Mouse (Mus musculus): ENCODE results near the gene Lrrc40. TPM values are rescaled to one million over a fixed set of nuclear protein-coding genes. Genes with fewer than 3 reads are reported as not detected.
A peak's percentile ranks its signal among the peaks of the same experiment; 100 is the strongest.
"Not testable (repeated sequence)": the region's sequence is repeated elsewhere in the genome, so short reads cannot be mapped to it uniquely, and the experiment has no call there.

Lrrc40 gene
- polyA plus RNA-seq, 1 experiment from 2014 or later: 59.4 TPM

- H3K9ac ChIP-seq: no peak overlapping the region
- H3K9me3 ChIP-seq (replicated peaks): no peaks in the 10 kb centered on the region
- H3K36me3 ChIP-seq: peaks cover 66% of the 10 kb centered on the region
- no peak for ATAC-seq (replicated peaks; ENCODE audit: low FRiP score)
- no peak overlapping the region for H3K4me2 ChIP-seq
- H3K4me1 ChIP-seq: no peaks in the 10 kb centered on the region
- no peak overlapping the region for H3K4me3 ChIP-seq (replicated peaks)
- no peaks in the 10 kb centered on the region for H3K27me3 ChIP-seq
- 76% methylated on average over 2 of the region's 2 CpGs for WGBS
- H3K27ac ChIP-seq: no peak overlapping the region
These were observed 24.3 kb downstream of the Lrrc40 start for GRCm38 (mm10) chr3:158060621-158061291.

GRCm38 (mm10) chr3:158061811-158062523, 25.5 kb downstream of the Lrrc40 start:
- peaks cover 56% of the 10 kb centered on the region for H3K36me3 ChIP-seq
- no peak overlapping the region for H3K9ac ChIP-seq
- H3K4me2 ChIP-seq: no peak overlapping the region
- H3K4me3 ChIP-seq (replicated peaks): no peak overlapping the region
- no peaks in the 10 kb centered on the region for H3K27me3 ChIP-seq
- H3K27ac ChIP-seq: no peak overlapping the region
- 89% methylated on average over 5 of the region's 5 CpGs for WGBS
- H3K9me3 ChIP-seq (replicated peaks): no peaks in the 10 kb centered on the region
- ATAC-seq (replicated peaks; ENCODE audit: low FRiP score): no peak
- H3K4me1 ChIP-seq: no peaks in the 10 kb centered on the region

DNA sequence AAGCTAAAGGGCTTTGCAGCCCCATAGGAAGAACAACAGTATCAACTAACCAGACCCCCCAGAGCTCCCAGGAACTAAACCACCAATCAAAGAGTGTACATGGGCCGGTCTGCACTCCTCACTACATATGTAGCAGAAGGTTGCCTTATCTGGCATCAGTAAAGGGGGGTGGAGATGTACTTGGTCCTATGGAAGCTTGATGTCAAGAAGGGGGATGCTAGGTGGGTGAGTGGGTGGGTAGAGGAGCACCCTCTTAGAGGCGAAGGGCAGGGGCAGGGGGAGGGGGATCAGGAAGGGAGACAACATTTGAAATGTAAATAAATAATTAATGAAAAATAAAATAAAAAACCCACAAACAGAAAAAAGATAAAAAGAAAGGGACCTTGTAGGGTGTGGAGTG, 28.8 kb downstream of the Lrrc40 start:
- Histone ChIP-seq H3K9me3 (replicated peaks) (no peaks in the 10 kb centered on the region), H3K27ac (no peak overlapping the region), H3K4me3 (replicated peaks) (no peak overlapping the region), H3K4me1 (no peaks in the 10 kb centered on the region), H3K4me2 (no peak overlapping the region), H3K27me3 (no peaks in the 10 kb centered on the region), H3K9ac (no peak overlapping the region), H3K36me3 (peaks cover 34% of the 10 kb centered on the region)
- no peak for ATAC-seq (replicated peaks; ENCODE audit: low FRiP score)
- WGBS: 92% methylated on average over 2 of the region's 2 CpGs

DNA sequence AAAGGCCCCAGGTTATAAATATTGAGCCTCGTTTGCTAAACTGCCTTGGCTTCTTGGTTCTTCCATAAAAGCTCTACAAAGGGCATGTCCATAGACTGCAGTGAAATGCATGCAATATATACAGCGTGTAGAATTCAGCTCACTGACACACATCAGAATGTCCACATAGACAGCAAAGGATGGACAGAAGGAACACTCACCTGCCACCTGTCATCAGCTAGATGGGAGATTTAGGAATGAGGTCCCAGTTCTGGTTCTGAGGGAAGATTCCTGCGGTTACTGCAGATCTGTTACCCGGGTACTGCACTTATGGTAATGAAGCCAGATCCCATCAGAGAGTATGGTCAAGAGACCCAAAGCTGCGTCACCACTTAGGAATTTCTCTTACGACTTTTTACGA, 31.5 kb downstream of the Lrrc40 start:
- 73% methylated on average over 7 of the region's 7 CpGs for WGBS
- Histone ChIP-seq H3K4me3 (replicated peaks) (no peak overlapping the region), H3K27me3 (no peaks in the 10 kb centered on the region), H3K9me3 (replicated peaks) (no peaks in the 10 kb centered on the region), H3K27ac (no peak overlapping the region), H3K9ac (no peak overlapping the region), H3K4me1 (no peaks in the 10 kb centered on the region), H3K4me2 (no peak overlapping the region), H3K36me3 (peaks cover 23% of the 10 kb centered on the region)
- no peak for ATAC-seq (replicated peaks; ENCODE audit: low FRiP score)

DNA sequence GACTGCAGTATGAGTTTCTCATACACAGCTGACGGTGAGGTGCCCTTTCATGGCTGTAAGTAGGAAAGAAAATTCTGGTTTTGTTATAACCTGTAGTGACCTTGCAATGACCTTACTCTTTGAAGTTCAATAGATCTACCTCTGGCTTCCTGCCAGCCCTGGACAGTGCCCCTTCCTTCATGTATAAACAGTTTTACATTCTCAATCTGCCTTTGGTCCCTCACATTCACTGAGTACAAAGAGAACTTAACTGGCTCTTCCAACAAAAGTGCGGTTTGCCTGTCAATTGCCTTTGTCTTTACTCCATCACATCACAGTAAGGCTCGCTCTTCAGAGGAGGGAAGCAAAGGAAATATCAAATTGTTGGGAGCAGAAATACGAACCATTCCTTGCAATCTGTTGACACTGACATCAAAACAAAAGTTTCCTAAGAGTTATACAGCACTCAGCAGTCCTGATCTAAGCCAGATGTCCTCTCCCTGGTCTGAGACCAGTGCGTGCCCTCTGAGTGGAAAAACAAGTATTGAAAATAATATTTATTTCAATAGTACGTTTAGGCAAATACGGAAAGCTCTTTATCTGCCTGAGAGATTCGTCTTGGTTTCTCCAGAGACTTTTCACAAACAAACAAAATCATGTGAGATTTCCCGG, 32.3 kb downstream of the Lrrc40 start:
- Histone ChIP-seq H3K27ac (no peak overlapping the region), H3K4me1 (no peaks in the 10 kb centered on the region), H3K9ac (no peak overlapping the region), H3K9me3 (replicated peaks) (no peaks in the 10 kb centered on the region), H3K4me2 (no peak overlapping the region), H3K36me3 (peaks cover 17% of the 10 kb centered on the region; the same call in 1 of the 2 replicates), H3K27me3 (no peaks in the 10 kb centered on the region), H3K4me3 (replicated peaks) (no peak overlapping the region)
- 69% methylated on average over 9 of the region's 9 CpGs for WGBS
- no peak for ATAC-seq (replicated peaks; ENCODE audit: low FRiP score)

- ATAC-seq (replicated peaks; ENCODE audit: low FRiP score): no peak
- Histone ChIP-seq H3K4me1 (no peaks in the 10 kb centered on the region), H3K36me3 (no peaks in the 10 kb centered on the region), H3K27ac (no peak overlapping the region), H3K4me2 (no peak overlapping the region), H3K9me3 (replicated peaks) (no peaks in the 10 kb centered on the region), H3K27me3 (no peaks in the 10 kb centered on the region), H3K9ac (no peak overlapping the region), H3K4me3 (replicated peaks) (no peak overlapping the region)
- 75% methylated on average over 2 of the region's 2 CpGs for WGBS
These were observed 38.5 kb downstream of the Lrrc40 start for GRCm38 (mm10) chr3:158075004-158075403.

GRCm38 (mm10) chr3:158076685-158077379, 40.4 kb downstream of the Lrrc40 start:
- 49% methylated on average over 4 of the region's 4 CpGs for WGBS

DNA sequence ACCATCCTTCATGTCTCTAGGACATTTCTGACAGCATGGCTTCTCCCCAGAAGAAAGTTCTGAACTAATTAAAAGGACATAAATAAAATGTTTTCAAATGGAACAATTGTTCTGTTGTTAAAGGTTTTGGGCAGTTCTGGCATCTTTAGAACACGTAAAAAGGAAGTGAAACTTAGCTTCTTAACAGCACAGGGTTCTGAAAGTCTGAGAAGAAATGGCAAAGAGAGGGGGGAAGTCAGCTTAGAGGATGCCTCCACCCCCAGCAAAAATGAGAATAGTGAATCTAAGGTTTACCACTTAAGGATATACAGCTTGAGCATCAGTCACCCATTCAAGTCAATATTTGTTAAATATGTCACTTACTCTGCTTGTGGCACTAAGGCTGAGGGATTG, 40.9 kb downstream of the Lrrc40 start:
- Histone ChIP-seq H3K9me3 (replicated peaks) (no peaks in the 10 kb centered on the region), H3K9ac (no peak overlapping the region), H3K4me1 (no peaks in the 10 kb centered on the region), H3K4me3 (replicated peaks) (no peak overlapping the region), H3K27ac (no peak overlapping the region), H3K4me2 (no peak overlapping the region), H3K36me3 (no peaks in the 10 kb centered on the region), H3K27me3 (no peaks in the 10 kb centered on the region)
- WGBS: 55% methylated on average over 1 of the region's 1 CpGs
- ATAC-seq (replicated peaks; ENCODE audit: low FRiP score): no peak

More at GRCm38 (mm10) chr3:158076685-158077379, 40.4 kb downstream of the Lrrc40 start:
- Histone ChIP-seq H3K27ac (no peak overlapping the region), H3K9me3 (replicated peaks) (no peaks in the 10 kb centered on the region), H3K4me3 (replicated peaks) (no peak overlapping the region), H3K27me3 (no peaks in the 10 kb centered on the region), H3K4me1 (no peaks in the 10 kb centered on the region), H3K9ac (no peak overlapping the region), H3K36me3 (no peaks in the 10 kb centered on the region), H3K4me2 (no peak overlapping the region)
- ATAC-seq (replicated peaks; ENCODE audit: low FRiP score): peak; percentile 22; the same call in 1 of the 2 replicates

DNA sequence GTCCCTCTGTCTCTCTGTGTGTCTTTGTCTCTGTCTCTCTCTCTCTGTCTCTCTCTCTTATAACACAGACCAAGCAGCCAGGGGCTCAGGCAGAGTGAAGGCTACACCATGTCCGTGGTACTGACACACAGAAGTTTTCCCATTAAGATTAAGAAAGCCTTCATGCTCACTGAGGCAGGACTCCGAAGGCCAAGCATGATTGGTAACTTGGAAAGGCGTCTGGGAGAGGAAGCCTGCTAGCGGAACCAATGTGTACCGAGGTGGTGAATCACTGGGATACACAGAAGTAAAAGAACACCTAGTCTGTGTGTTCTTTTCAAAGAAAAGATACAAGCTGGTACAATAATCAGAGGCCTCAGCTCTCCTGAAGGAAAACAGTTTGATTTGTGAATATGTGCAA, 41.4 kb downstream of the Lrrc40 start:
- no peaks in the 10 kb centered on the region for H3K9me3 ChIP-seq (replicated peaks)
- no peaks in the 10 kb centered on the region for H3K27me3 ChIP-seq
- ATAC-seq (replicated peaks; ENCODE audit: low FRiP score): no peak
- no peaks in the 10 kb centered on the region for H3K4me1 ChIP-seq
- no peaks in the 10 kb centered on the region for H3K36me3 ChIP-seq
- no peak overlapping the region for H3K4me3 ChIP-seq (replicated peaks)
- 65% methylated on average over 5 of the region's 5 CpGs for whole genome bisulfite sequencing
- no peak overlapping the region for H3K27ac ChIP-seq
- no peak overlapping the region for H3K9ac ChIP-seq
- no peak overlapping the region for H3K4me2 ChIP-seq

GRCm38 (mm10) chr3:158091601-158092000, 55.1 kb downstream of the Lrrc40 start:
- ATAC-seq (replicated peaks; ENCODE audit: low FRiP score): no peak
- Histone ChIP-seq H3K27me3 (no peaks in the 10 kb centered on the region), H3K4me1 (no peaks in the 10 kb centered on the region), H3K27ac (no peak overlapping the region), H3K9me3 (replicated peaks) (no peaks in the 10 kb centered on the region), H3K9ac (no peak overlapping the region), H3K4me2 (no peak overlapping the region), H3K4me3 (replicated peaks) (no peak overlapping the region), H3K36me3 (no peaks in the 10 kb centered on the region)
- WGBS: 79% methylated on average over 3 of the region's 3 CpGs

DNA sequence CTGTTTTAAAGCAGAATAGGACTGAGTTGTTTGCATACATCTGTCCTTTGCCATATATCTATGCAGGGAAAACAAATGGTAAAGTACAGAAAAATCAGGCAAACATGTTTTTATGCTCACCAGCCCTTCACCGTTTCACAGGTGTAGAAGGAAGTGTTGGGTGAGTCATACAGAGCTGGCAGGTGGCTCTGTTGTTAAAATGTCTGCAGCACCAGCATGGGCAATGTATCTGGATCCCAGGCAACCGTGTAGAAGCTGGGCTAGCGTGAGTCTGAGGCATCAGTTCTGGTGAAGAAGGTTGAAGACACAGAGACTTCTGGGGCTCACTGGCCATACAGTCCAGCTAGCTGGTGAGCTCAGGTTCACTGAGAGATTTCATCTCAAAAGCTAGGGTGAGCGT, 57.5 kb downstream of the Lrrc40 start:
- no peaks in the 10 kb centered on the region for H3K27me3 ChIP-seq
- H3K4me3 ChIP-seq (replicated peaks): no peak overlapping the region
- H3K9ac ChIP-seq: no peak overlapping the region
- H3K9me3 ChIP-seq (replicated peaks): no peaks in the 10 kb centered on the region
- no peak for ATAC-seq (replicated peaks; ENCODE audit: low FRiP score)
- 84% methylated on average over 4 of the region's 4 CpGs for WGBS
- H3K4me2 ChIP-seq: no peak overlapping the region
- no peaks in the 10 kb centered on the region for H3K36me3 ChIP-seq
- no peak overlapping the region for H3K27ac ChIP-seq
- H3K4me1 ChIP-seq: no peaks in the 10 kb centered on the region

GRCm38 (mm10) chr3:158102043-158102442, 65.6 kb downstream of the Lrrc40 start:
- WGBS: 94% methylated on average over 10 of the region's 10 CpGs
- not testable (repeated sequence) for H3K36me3 ChIP-seq; H3K4me2 ChIP-seq; ATAC-seq (replicated peaks; ENCODE audit: low FRiP score); H3K4me3 ChIP-seq (replicated peaks); H3K9me3 ChIP-seq (replicated peaks); H3K27me3 ChIP-seq; H3K9ac ChIP-seq; H3K27ac ChIP-seq; H3K4me1 ChIP-seq
